Mouse (Mus musculus) heart, adult 8-10 months (tissue): ENCODE results near the gene Scamp3. TPM values are rescaled to one million over a fixed set of nuclear protein-coding genes. Genes with fewer than 3 reads are reported as not detected.
A peak's percentile ranks its signal among the peaks of the same experiment; 100 is the strongest.
"Not testable (repeated sequence)": the region's sequence is repeated elsewhere in the genome, so short reads cannot be mapped to it uniquely, and the experiment has no call there.

ENCODE experiments used
- DNase-seq: peaks from one replicate; pipeline ENCODE4 v3.0.0; 2022; ENCODE audit warnings: low spot score
- total RNA-seq, 4 experiments: library from RNA; stranded (reverse); gene quantifications; 2 replicates each; pipeline ENCODE4 v1.2.4; 2022

The Scamp3 gene
- total RNA-seq = 10 to 100 TPM; 49.4 to 57.8 (median 53.3) TPM

DNA sequence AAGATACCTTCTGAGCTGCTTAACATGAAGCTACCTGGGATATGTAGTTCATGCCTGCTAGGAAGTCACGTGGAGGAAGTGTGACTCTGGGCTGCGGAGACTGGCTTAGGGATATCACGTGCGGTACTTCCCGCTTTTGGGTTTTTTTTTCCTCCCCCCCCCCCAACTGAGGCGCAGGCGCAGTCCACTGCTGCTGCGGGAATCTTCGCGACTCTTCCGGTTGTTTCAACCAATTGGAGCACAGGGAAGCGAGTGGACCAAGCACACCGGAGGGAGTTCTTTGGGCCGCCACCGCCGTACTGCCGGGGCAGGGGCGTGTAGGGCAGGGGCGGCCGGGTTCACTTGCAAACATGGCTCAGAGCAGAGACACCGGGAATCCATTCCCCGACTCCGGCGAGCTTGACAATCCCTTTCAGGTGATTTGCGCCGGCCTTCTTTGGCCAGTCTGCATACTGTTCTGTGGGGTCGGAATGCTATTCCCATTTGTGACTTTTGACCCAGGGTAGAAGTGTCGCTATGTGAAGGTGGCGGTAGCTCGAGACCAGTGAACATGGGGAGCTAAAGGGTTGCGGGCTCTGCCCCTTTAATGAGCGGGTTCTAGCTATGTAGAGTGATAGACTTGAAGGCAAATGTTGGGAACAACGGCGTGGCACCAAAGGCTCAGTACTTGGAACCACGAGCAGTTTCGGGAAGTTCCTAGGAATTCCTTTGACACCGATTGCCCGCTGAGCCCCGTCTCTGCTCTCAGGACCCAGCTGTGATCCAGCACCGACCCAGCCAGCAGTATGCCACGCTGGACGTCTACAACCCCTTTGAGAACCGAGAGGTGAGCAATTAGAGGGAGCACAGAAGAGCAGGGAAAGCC, at the start of gene Scamp3:
Gene Scamp3, plus strand, starts transcription at position 232 of the 865 bp plus-strand sequence.
- DNase-seq = peak; percentile 89

DNA sequence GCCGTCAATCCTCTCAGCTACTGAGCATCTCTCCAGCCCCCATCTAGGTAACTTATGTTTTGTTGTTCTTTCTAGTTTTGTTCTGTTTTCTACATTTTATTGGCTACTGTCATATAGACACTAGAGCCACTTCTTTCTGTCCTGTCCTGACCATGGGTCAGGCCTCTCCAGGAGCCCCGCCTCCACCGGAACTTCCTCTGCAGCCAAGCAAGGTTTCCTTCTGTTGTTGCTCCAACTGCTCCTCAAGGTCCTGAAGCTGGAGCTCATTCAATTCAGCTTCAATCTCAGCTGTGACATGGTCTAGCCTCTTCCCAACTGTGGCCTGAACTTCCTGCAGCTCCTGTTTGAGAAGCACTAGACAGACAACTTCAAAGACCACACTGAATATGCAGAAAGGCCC, 47.4 kb upstream of the Scamp3 start:
- DNase-seq = no peak

DNA sequence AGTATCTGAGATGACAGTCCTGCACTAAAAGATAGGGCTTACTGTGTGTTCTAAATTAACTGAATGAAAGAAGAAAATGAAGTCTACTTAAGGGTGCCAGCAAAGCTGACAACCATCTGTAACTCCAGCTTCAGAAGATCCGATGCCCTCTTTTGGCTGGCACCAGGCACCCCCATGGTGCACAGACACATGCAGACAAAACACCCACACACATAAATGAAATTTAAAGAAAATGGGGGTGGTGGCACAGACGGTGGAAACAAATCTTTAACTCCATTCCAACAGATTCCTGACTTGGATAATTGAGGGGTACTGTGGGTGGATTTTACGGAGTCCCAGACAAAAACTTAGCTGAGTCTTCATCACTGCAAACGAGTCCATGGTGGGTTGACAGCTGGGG, 45.5 kb upstream of the Scamp3 start:
- DNase-seq = no peak

DNA sequence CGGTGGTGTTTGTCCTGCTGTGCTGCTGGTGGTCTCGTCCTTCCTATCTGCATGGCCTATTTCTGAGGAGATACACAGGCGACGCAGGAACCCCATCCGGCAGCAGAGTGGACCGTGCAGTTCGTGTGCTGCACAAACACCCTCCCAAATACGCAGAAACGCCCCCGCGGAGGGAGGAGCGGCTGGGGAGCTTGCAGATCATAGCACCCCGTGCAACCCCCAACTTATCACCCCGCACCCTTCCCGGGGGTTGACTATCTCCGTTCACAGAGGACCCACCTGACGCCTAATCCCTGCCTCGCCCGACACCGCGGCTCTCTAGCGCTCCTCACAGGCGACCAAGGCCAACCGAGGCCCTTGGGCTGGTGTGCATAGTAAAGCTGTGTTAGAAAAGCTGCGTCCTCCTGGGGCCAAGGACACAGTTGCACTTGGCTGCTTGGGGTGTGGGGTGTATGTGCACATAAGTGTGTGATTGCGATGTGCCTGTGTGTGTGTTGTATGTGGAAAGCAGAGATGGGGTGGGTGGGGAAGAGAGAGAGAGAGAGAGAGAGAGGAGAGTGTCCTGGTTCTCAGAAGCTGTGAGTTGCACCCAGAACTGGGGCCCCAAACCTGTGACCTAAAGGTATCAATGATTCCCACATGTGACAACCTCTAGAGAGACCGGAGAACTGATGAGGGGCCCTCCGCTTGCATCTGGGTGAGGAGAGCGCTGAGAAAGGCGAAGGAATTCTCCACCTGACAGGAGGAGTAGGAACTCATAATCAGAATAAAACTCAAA, 44.8 kb upstream of the Scamp3 start:
- DNase-seq = no peak

DNA sequence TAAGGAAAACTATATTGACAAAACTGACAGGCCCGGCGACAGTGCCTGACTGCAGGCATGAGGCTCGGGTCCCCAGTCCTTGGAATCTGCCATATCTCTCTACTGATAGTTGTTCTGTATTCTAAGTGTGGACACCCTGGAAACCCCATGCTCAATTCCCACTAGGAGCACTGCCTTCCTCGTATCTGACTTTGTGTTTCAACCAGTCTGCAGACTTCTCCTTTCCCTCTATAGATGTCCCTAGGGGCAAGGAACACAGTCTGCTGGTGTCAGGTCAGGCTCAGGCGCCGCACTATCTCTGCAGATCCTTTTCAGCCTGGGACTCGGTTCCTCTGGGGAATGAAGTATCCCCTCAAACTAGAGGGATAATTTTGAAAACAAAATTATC, 44.2 kb upstream of the Scamp3 start:
- no peak for DNase-seq

DNA sequence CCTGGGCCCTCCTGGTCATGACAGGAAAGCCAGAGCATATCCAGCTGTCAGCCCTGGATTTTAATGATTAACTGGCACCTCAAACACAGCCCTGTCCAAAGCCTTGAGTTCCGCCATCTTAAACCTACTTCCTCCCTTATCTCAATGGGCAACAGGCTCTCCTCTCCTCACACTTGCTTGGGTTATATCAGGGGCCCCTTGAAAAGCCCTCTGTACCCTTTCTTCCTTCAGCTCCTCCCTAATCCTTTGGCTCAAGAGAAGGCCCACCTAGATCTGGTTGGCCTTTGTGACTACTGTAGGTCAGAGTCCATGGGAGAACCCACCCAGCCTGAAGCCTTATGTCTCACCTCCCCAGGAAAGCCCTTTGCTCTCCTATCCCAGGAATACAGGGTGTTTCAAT, 43.5 kb upstream of the Scamp3 start:
- no peak for DNase-seq

DNA sequence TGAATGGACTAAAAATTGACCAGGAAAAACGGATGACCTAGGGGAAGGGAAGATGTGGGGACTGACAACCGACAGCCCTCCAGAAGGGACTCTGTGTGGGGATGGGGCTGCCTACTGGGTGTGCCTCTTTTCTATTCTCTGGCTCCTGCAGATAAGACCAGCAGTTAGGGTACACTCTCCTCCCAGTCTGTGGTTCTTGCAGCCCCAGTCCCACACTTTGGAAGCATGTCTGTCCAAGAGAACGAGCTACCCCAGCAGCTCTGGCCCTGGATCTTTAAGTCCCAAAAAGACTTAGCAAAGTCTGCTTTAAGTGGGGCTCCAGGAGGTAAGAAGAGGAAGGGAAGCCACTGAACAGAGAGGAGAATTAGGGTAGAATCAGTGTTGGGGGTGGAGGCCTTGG, 41.3 kb upstream of the Scamp3 start, which contains the start of gene Pklr:
Gene Pklr, plus strand, starts transcription at position 185 of the 400 bp plus-strand sequence.
- DNase-seq = no peak

DNA sequence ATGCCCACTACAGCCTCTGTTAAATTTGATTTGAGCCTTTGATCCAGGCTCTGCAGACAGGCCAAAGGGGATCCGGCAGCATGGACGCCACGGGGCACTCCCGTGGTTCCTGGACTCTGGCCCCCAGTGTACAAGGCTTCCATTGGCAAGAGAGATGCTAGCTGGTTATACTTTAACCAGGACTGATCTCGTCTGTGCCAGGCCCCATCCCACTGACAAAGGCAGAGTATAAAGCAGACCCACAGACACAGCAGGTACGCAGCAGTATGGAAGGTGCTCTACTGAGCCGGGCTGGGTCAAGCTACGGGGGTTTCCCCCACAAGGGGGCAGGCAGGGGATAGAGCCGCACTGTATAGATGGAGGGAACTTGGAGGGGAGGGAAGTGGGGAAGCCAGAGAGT, 40.9 kb upstream of the Scamp3 start:
- no peak for DNase-seq

DNA sequence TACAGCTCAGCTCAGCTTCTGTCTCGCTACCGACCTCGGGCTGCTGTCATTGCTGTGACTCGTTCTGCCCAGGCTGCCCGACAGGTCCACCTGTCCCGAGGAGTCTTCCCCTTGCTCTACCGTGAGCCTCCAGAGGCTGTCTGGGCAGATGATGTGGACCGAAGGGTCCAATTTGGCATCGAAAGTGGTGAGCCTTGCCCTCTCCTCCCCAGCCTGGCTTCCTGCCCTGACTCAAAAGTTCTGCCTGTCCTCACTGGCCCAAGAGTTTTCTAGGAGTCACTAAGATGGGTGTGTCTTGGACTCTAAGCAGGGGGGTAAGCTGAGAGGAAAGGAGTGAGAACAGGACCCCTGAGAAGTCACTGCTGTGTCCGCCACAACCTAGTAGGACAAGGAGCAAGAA, 32.5 kb upstream of the Scamp3 start:
- no peak for DNase-seq

DNA sequence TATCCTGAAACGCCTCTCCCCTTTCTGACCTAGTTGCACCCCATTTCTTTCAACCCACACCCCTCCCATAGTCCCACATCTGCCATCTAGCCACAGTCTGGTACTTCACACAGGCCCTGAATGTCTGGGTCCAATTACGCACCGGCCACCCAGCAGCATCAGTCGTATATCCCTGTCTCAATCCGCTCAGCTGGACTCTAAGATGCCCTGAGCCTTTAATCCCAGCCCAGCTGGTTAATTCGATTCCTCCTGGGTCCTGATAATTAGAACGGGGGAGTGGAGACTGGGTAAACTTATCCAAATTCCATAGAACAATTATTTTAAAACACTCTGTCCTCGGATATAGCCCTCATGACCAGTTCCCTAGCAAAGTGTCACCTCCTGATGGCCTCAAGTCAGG, 31.7 kb upstream of the Scamp3 start:
- no peak for DNase-seq

DNA sequence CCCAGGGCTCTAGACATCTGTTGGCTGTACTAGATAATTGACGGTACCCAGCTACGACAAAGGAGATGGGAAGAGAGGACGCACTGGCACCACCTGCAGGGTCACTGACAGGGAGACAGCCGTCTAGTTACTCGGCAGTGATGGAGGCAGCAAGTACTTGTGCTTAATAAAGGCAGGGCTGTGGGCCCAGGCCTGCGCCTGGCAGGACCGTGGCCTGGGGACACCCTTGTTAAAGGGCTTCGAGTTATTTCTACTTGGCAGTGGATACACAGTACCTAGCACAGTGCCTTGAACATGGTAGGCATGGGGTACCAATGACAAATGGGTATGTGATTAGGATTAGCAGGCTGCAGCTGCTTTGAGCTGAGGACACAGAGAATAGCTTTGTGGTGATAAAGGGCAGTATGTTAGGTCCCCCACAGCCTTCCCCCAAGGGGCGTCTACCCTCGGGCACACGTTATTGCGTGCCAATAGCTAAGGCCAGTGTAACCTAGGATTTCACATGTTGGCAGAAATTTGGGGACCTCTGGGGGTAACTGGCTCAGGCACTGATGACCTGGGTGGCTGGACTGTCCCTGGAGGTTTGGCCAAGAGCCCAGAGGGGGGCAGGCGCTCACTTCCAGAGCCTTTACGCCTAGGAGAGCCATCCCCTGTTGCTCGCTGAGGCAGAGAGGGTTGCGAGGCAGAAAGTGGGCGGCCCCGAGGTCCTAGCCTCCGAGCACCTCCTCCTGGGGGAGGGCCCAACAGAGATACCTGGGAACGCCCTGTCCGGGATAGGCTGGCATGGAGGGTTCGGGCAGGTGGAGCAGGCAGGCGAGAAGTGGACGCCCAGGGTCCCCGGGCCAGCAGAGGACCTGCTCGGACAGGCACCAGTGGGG, 29.9 kb upstream of the Scamp3 start:
- DNase-seq = no peak

DNA sequence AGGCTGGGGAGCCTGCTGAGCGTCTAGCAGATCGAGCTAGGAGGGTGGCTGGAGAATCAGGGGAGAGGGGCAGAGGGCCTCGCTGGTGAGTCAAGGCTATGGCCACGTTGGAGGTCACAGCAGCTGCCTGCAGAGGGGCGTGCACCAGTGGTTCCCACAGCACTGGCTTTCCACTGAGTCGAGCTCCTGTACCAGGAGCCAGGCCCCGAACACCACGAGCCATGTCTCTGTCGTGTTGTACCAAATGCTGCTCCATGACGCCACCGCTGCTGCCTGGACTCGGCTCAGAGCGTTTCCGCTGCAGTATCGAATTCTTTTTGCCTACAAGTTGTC, 29.3 kb upstream of the Scamp3 start:
- DNase-seq = no peak

DNA sequence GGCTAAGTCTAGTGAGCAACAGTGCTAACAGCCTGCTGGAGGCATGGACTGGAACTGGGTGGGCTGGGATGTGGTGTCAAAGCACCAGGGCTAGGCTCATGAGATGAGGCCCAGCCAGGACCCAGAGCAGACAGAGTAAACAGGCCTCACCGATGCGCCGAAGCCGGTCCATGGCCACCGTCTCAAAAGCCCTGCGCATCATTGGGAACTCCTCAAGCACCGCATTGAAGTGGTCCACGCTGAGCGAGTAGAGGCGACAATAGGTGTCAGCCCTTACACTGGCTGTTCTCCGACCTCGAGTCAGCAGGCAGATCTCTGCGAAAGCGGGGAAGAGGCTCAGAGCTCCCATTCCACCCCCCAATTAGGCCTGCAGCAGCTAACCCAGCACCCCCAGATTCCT, 28.7 kb upstream of the Scamp3 start:
- no peak for DNase-seq

DNA sequence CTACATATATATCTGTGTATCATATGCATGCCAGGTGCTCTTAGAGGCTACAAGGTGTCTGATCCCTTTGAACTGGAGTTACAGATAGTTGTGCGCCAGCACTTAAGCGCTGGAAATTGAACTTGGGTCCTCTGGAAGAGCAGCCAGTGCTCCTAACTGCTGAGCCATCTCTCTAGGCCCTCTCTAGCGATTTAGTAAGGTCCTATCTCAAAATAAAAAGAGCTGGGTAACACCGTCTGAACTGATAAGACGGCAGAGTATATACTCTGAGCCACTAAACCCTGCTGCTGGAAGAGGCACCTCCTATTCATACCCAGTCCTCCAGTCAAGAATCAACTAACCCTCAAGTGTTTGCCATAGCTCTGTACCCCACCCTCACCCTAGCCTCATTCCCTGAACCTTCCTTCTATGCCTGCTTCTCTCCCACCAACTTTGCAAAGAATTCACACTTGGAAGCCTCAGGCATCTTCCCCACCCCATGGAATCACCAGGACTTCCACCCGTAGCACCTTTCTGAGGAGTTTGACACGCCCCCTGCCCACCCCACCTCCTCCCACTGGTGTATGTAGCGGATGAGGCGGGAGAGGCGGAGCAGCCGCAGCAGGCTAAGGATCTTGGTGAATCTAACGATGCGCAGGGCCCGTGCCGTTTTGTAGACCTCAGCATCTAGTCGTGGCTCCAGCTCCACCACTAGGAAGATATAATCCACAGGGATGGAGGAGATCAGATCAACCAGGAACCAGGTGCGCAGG, 25.0 kb upstream of the Scamp3 start:
- DNase-seq = no peak

DNA sequence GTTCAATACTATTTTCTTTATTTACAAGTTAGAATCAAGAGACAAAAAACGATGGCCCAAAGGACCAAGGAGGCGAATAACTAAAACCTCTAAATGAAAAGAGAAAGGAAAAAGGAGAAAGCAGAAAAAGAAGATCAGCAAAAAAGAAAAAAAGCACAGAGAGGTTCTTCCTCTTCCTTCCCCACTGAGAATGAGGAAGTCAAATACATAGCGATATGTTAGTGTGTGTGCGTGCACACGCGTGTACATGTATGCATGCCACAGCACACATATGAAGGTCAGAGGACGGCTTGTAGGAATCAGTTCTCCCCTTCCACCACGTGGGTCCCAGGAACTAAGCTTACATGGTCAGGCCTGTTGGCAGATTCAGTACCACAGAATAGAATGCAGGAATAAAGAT, 20.3 kb upstream of the Scamp3 start:
- DNase-seq = no peak

DNA sequence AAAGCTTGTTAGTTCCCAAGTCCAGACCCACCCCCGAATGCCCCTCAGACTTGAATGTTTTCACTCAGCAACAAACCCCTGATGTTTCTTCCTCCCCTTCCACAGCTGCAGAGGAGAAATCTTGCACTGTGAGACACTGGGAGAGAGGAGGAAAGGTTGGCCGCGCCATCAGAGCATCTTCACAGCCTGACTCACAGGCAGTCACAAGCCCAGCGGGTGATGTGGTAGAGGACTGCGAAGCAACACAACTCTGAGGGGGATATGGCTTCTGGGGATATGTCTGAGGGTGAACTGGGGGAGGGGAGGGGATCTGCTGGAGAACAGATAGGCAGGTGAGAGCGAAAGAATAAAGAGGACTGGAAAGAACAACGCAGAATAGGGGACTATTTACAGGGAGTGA, 18.6 kb upstream of the Scamp3 start:
- no peak for DNase-seq

DNA sequence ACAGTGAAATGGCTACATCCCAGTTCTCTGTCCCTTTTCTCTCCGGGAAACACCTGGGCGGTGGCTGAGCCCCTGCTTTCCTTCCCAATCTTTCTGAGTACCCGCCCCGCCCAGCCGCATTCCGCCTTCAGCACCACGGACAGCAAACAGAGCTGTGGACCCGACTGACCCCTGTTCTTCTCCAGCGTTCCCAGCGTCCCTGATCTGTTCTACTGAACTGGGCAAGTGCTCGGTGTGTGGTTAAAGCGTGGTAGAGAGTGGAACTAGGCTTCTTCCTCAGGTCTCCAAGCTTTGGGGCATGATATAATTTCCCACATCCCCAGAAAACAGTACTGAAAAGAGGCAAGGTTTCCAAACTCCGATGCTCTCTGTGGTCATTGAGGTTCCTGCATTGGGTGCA, 18.1 kb upstream of the Scamp3 start:
- no peak for DNase-seq

DNA sequence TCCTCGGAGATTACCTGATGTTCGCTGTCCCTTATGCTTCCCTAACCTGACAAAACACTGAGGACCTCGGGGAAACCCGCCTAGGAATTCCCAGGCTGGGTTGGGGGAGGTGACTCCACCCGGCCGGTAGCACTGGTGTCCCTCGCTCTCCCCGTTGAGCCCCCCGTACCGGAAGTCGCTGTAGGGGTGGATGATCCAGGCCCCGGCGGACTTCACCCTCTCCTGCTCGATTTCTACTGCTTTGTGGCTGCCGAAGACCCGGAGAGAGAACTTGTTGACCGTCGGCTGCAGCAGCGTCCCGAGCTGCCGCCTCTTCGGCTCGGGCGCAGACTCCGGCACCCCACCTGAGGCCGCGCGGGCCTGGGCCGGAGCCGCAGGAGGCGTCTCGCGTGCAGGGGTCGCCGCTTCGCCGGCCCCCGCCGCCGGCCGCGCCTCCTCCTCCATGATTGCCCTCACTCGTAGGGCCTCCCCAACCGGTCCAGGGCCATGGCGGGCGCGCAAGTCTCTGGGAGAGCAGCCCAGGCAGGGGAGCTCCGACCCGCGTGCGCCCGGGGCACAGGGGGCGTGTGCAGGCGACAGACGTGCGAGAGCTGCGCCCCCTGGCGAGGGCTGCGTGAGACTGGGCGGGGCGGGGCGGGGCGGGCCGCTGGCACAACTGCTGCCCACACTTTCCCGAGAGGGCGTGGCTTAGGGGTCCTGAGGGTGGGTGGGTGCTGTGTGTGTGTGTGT, 17.5 kb upstream of the Scamp3 start, which contains the start of gene Hcn3:
Gene Hcn3, minus strand, starts transcription at position 581 of the 729 bp plus-strand sequence.
- no peak for DNase-seq

DNA sequence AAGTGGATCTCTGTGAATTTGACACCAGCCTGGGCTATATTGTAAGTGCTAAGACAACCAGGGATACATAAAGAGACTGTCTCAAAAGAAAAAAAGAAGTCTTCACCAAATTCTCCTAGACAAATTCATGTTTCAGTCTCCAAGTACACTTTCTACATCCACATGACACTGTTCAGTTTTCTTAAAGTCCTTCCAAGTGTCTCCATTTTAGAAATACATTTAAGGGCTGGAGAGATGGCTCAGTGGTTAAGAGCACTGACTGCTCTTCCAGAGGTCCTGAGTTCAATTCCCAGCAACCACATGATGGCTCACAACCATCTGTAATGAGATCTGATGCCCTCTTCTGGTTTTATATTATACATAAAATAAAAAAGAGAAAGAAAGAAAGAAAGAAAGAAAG, 16.1 kb upstream of the Scamp3 start:
- not testable (repeated sequence) for DNase-seq

DNA sequence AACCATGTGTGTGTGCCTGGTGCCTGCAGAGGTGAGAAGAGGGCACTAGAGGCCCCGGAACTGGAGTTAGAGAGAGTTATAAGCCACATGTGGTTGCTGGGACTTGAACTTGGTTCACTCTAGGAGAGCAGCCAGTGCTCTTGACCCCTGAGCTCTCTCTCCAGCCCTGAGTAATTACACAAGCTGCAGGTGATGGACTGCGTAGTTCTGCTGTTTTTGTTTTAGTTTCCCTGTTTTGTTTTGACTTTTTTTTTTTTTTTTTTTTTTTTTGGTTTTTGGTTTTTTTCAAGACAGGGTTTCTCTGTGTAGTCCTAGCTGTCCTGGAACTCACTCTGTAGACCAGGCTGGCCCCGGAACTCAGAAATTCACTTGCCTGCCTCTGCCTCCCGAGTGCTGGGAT, 15.5 kb upstream of the Scamp3 start:
- DNase-seq = no peak

DNA sequence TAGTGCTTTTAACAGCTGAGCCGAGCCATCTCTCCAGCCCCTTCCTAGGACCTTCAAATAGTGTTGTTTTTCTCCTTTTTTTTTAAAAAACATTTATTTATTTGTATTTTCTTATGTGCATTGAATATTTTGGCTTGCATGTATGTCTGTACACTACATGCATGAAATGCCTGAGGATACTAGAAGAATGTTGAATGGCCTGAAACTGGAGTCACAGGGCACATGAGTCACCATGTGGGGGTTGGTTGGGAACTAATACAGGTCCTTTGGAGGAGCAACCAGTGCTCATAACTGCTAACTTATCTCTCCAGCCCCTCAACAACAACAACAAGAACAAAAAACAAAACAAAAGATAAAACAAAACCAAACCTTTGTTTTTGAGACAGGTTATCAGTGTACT, 14.2 kb upstream of the Scamp3 start:
- DNase-seq = no peak
